Mouse (Mus musculus) hindbrain, embryonic 11.5 days (tissue): Measurements from ENCODE around the gene Naa11. TPM values are rescaled to one million over a fixed set of nuclear protein-coding genes. Genes with fewer than 3 reads are reported as not detected.

Source experiments
- polyA plus RNA-seq: library from polyadenylated mRNA; unstranded; fragments of >200 nt; fragmentation: Nextera tagmentation; extraction: Ambion mirVana; gene quantifications from 2 replicates; pipeline ENCODE4 v1.2.1, GENCODE M21; 2014

Gene Naa11
- polyA plus RNA-seq, 1 experiment from 2014 or later, result not detected

Other genes with a start within 250 kb of the Naa11 start
- gene Gk2, start 64.6 kb upstream of the Naa11 start, polyA plus RNA-seq, result not detected in 2 replicates